Mouse (Mus musculus): Measurements from ENCODE around the gene Pde4d. TPM values are rescaled to one million over a fixed set of nuclear protein-coding genes. Genes with fewer than 3 reads are reported as not detected.

Gene Pde4d
- total and polyA plus RNA-seq, 3 experiments: 3.6 to 71.4 (median 38.5) TPM

- no peak for DNase-seq
Observed at GRCm38 (mm10) chr13:109774791-109775190, 1325.0 kb downstream of the Pde4d start.

- no peak for DNase-seq
Observed at GRCm38 (mm10) chr13:109775197-109775596, 1325.4 kb downstream of the Pde4d start.

GRCm38 (mm10) chr13:109776116-109776515 lies 1326.4 kb downstream of the Pde4d start:
- DNase-seq: peak; percentile 90

- DNase-seq: no peak
Observed at GRCm38 (mm10) chr13:109776995-109777394, 1327.2 kb downstream of the Pde4d start.

- DNase-seq: no peak
Observed at GRCm38 (mm10) chr13:109777441-109777840, 1327.7 kb downstream of the Pde4d start.

GRCm38 (mm10) chr13:109778297-109778835 lies 1328.6 kb downstream of the Pde4d start:
- no peak for DNase-seq

- DNase-seq: no peak
Observed at GRCm38 (mm10) chr13:109781466-109781865, 1331.7 kb downstream of the Pde4d start.

GRCm38 (mm10) chr13:109788604-109789003 lies 1338.9 kb downstream of the Pde4d start:
- DNase-seq: no peak

- DNase-seq: no peak
Observed at GRCm38 (mm10) chr13:109789151-109789550, 1339.4 kb downstream of the Pde4d start.

GRCm38 (mm10) chr13:109790045-109790715 lies 1340.4 kb downstream of the Pde4d start:
- DNase-seq: no peak

- DNase-seq: no peak
Observed at GRCm38 (mm10) chr13:109793918-109794317, 1344.2 kb downstream of the Pde4d start.

- DNase-seq: no peak
Observed at GRCm38 (mm10) chr13:109798651-109799050, 1348.9 kb downstream of the Pde4d start.

GRCm38 (mm10) chr13:109802201-109802600 lies 1352.5 kb downstream of the Pde4d start:
- no peak for DNase-seq

GRCm38 (mm10) chr13:109806193-109806966 lies 1356.6 kb downstream of the Pde4d start:
- DNase-seq: no peak

GRCm38 (mm10) chr13:109807036-109807435 lies 1357.3 kb downstream of the Pde4d start:
- no peak for DNase-seq

- peak; percentile 12 for DNase-seq
Observed at GRCm38 (mm10) chr13:109807446-109807845, 1357.7 kb downstream of the Pde4d start.

- no peak for DNase-seq
Observed at GRCm38 (mm10) chr13:109808039-109808438, 1358.3 kb downstream of the Pde4d start.

GRCm38 (mm10) chr13:109808946-109809345 lies 1359.2 kb downstream of the Pde4d start:
- no peak for DNase-seq

- no peak for DNase-seq
Observed at GRCm38 (mm10) chr13:109809646-109810045, 1359.9 kb downstream of the Pde4d start.

GRCm38 (mm10) chr13:109813924-109814323 lies 1364.2 kb downstream of the Pde4d start:
- no peak for DNase-seq

GRCm38 (mm10) chr13:109819071-109819470 lies 1369.3 kb downstream of the Pde4d start:
- no peak for DNase-seq

GRCm38 (mm10) chr13:109820141-109820540 lies 1370.4 kb downstream of the Pde4d start:
- DNase-seq: no peak

- DNase-seq: no peak
Observed at GRCm38 (mm10) chr13:109820866-109821265, 1371.1 kb downstream of the Pde4d start.
